Mouse (Mus musculus) lung, adult 2 months (tissue): ENCODE measurements around the gene Upb1. TPM values are rescaled to one million over a fixed set of nuclear protein-coding genes. Genes with fewer than 3 reads are reported as not detected.

ENCODE experiments used
- DNase-seq: peaks from one replicate; pipeline ENCODE4 v3.0.0; 2022
- H3K4me1 ChIP-seq: fragments of 200-500 bp; 2 replicates; pipeline ENCODE4 v1.6.1; 2011; ENCODE audit warnings: low read length; ENCODE audit not compliant: control insufficient read depth, insufficient read depth
- H3K4me3 ChIP-seq: fragments of 200-500 bp; replicated peaks from 2 replicates; pipeline ENCODE3; 2011; ENCODE audit warnings: low read depth, mild to moderate bottlenecking, control low read depth, low read length; ENCODE audit errors: extremely low read depth
- CTCF ChIP-seq: fragments of 200-500 bp; IDR thresholded peaks from 2 replicates; pipeline ENCODE4 v1.5.1; 2011; ENCODE audit warnings: mild to moderate bottlenecking, low read length, control low read depth; ENCODE audit not compliant: insufficient read depth
- POLR2A ChIP-seq: fragments of 200-500 bp; IDR thresholded peaks from 2 replicates; pipeline ENCODE4 v1.6.1; 2011; ENCODE audit warnings: low read depth, mild to moderate bottlenecking, control low read depth, low read length, borderline replicate concordance; ENCODE audit errors: extremely low read depth
- WGBS: fragments of 180-500 bp; shearing (Covaris S2); methylation state at CpG from one replicate; pipeline ENCODE4 v1.1.7; 2018; 5-methylcytosine and 5-hydroxymethylcytosine counted together
- polyA plus RNA-seq: library from polyadenylated mRNA; depleted of rRNA; stranded (reverse); fragments of >200 nt; gene quantifications from 2 replicates; pipeline ENCODE4 v1.2.3, GENCODE M21; 2012; rRNA removed

Gene Upb1
- polyA plus RNA-seq, 1 experiment: 0.59 TPM

- Histone ChIP-seq H3K4me1 (no peaks in the 10 kb centered on the region), H3K4me3 (no peak overlapping the region)
- 50% methylated on average over 9 of the region's 9 CpGs for WGBS
- DNase-seq: peak; percentile 75
- TF ChIP-seq POLR2A (no peak), CTCF (peak; percentile 71)
These were observed 85.4 kb downstream of the Upb1 start for GRCm38 (mm10) chr10:75486086-75486979.

DNA sequence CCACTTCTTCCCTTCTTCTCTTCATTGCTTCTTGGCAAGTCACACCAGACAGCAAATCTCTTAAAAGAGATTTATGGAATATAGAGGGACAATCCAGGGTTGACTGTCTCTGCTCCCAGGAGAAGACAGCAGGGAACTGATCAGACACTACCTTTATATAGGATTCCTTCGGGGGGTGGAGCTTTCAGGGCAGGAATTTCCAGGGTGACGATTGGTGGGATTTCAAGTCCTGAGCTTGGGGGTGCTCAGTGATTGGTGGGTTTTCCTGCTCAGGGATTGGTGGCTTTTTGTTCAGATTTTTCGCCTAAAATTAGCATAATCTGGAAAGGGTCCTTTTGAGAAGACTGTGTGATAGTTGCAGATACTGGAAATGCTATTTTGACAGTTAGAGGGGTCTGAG lies 86.2 kb downstream of the Upb1 start:
- TF ChIP-seq POLR2A: no peak
- no peak for TF ChIP-seq CTCF
- no peak for DNase-seq
- Histone ChIP-seq H3K4me1 (no peaks in the 10 kb centered on the region), H3K4me3 (no peak overlapping the region)
- 65% methylated on average over 3 of the region's 3 CpGs for WGBS

GRCm38 (mm10) chr10:75489522-75489921 lies 88.6 kb downstream of the Upb1 start:
- 61% methylated on average over 2 of the region's 2 CpGs for WGBS
- DNase-seq: no peak
- Histone ChIP-seq H3K4me3 (no peak overlapping the region), H3K4me1 (no peaks in the 10 kb centered on the region)
- TF ChIP-seq CTCF (no peak), POLR2A (no peak)

GRCm38 (mm10) chr10:75490731-75491130 lies 89.8 kb downstream of the Upb1 start:
- Histone ChIP-seq H3K4me3 (no peak overlapping the region), H3K4me1 (no peaks in the 10 kb centered on the region)
- DNase-seq: no peak
- 82% methylated on average over 2 of the region's 2 CpGs for WGBS
- TF ChIP-seq POLR2A (no peak), CTCF (no peak)

Other genes with a start within 250 kb of the Upb1 start
- 60.8 and 73.3 TPM in 2 replicates for gene Specc1l, start 189.0 kb upstream of the Upb1 start, polyA plus RNA-seq
- gene Adora2a, start 84.2 kb upstream of the Upb1 start, polyA plus RNA-seq: 12.3 and 13.3 TPM in 2 replicates
- 11.5 and 17.2 TPM in 2 replicates for gene Snrpd3, start 116.4 kb downstream of the Upb1 start, polyA plus RNA-seq
- 37.0 and 49.1 TPM in 2 replicates for gene Gucd1, start 116.9 kb downstream of the Upb1 start, polyA plus RNA-seq
- 0.30 and 0.36 TPM in 2 replicates for gene Lrrc75b, start 159.2 kb downstream of the Upb1 start, polyA plus RNA-seq
- gene Ggt1, start 160.5 kb downstream of the Upb1 start, polyA plus RNA-seq: 1.8 and 2.2 TPM in 2 replicates
- gene Ggt5, start 188.2 kb downstream of the Upb1 start, polyA plus RNA-seq: 35.5 and 39.7 TPM in 2 replicates
- 13.4 and 15.3 TPM in 2 replicates for gene Susd2, start 242.9 kb downstream of the Upb1 start, polyA plus RNA-seq